Mouse (Mus musculus) small intestine, adult 2 months (tissue): Measurements from ENCODE around the gene Casc1. TPM values are rescaled to one million over a fixed set of nuclear protein-coding genes. Genes with fewer than 3 reads are reported as not detected.

Experiments used
- H3K27ac ChIP-seq: fragments of 200-500 bp; 2 replicates; pipeline ENCODE4 v1.5.1; 2012; ENCODE audit warnings: low read depth, low read length, control low read depth, inconsistent platforms; ENCODE audit not compliant: insufficient read depth
- H3K27me3 ChIP-seq: fragments of 200-500 bp; 2 replicates; pipeline ENCODE4 v1.6.1; 2012; ENCODE audit warnings: mild to moderate bottlenecking, moderate library complexity, low read length, inconsistent platforms; ENCODE audit not compliant: control insufficient read depth, insufficient read depth
- H3K36me3 ChIP-seq: fragments of 200-500 bp; 2 replicates; pipeline ENCODE4 v1.6.1; 2012; ENCODE audit warnings: mild to moderate bottlenecking, low read length, control low read depth, inconsistent platforms; ENCODE audit not compliant: control insufficient read depth, insufficient read depth
- H3K4me1 ChIP-seq: fragments of 200-500 bp; 2 replicates; pipeline ENCODE4 v1.6.1; 2012; ENCODE audit warnings: low read length, inconsistent platforms, mixed read lengths; ENCODE audit not compliant: control insufficient read depth, insufficient read depth, insufficient read length
- H3K4me3 ChIP-seq: fragments of 200-500 bp; 2 replicates; pipeline ENCODE4 v1.5.1; 2012; ENCODE audit warnings: low read depth, mild to moderate bottlenecking, control low read depth, inconsistent platforms, low read length, moderate library complexity
- CTCF ChIP-seq: fragments of 200-500 bp; IDR thresholded peaks from 2 replicates; pipeline ENCODE4 v1.5.1; 2012; ENCODE audit warnings: low read depth, mild to moderate bottlenecking, control low read depth, inconsistent platforms, low read length, moderate library complexity, mixed read lengths; ENCODE audit not compliant: insufficient replicate concordance, insufficient read length; ENCODE audit errors: extremely low read depth
- POLR2A ChIP-seq: fragments of 200-500 bp; IDR thresholded peaks from 2 replicates; pipeline ENCODE4 v1.6.1; 2012; ENCODE audit warnings: low read depth, mild to moderate bottlenecking, control low read depth, inconsistent platforms, low read length, moderate library complexity
- WGBS: fragments of 180-500 bp; shearing (Covaris S2); methylation state at CpG from one replicate; pipeline ENCODE4 v1.1.7; 2018; 5-methylcytosine and 5-hydroxymethylcytosine counted together
- polyA plus RNA-seq: library from polyadenylated mRNA; depleted of rRNA; stranded (reverse); fragments of >200 nt; gene quantifications from 2 replicates; pipeline ENCODE4 v1.2.3, GENCODE M21; 2012

The Casc1 gene
- polyA plus RNA-seq, 1 experiment = 0.15 TPM

DNA sequence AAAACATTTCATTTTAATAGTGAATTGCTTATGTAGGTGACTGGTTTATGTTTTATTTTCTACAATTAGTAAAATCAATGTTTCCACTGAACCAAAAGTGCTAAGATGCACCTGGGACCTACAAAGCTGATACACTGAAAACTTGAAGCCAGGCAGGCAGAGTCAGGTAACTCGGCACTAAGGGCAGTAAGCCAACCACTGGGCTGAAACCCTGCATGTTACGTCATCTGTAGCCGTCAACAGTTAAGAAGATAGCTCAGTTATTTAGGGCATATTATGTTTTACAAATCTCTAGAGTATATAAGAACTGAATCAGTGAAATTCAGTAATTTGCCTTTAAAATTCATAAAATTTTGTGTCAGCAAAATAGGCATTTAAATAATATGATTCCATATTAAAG lies 15.5 kb upstream of the Casc1 start:
- H3K36me3 ChIP-seq = peaks cover 25% of the 10 kb centered on the region
- TF ChIP-seq POLR2A (no peak), CTCF (no peak)

DNA sequence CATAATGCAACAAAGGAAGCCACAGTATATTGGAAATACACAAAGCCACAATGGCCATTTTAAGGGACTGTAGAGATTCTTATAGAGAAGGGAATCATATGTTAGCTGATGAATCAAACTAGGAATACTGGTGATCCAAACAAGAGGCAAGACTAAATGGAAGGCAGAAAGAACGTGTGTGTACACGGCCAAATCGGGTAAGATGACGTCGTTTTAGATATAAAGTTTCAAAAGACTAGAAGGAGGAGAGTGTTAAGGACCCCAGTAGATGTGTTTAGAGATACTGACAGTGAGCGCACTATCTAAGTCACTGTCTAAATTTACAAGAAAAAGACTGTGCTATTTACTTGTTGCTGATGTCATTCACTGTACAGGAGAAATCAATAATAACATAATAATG lies 13.4 kb upstream of the Casc1 start:
- Histone ChIP-seq H3K27me3 (no peaks in the 10 kb centered on the region), H3K4me3 (no peak overlapping the region), H3K36me3 (peaks cover 28% of the 10 kb centered on the region), H3K27ac (no peak overlapping the region), H3K4me1 (no peaks in the 10 kb centered on the region)
- TF ChIP-seq POLR2A (no peak), CTCF (no peak)
- 96% methylated on average over 6 of the region's 6 CpGs for WGBS

More for the DNA sequence above, 15.5 kb upstream of the Casc1 start:
- no peak overlapping the region for H3K4me3 ChIP-seq
- no peaks in the 10 kb centered on the region for H3K27me3 ChIP-seq
- 82% methylated on average over 3 of the region's 3 CpGs for WGBS
- no peaks in the 10 kb centered on the region for H3K4me1 ChIP-seq
- no peak overlapping the region for H3K27ac ChIP-seq

DNA sequence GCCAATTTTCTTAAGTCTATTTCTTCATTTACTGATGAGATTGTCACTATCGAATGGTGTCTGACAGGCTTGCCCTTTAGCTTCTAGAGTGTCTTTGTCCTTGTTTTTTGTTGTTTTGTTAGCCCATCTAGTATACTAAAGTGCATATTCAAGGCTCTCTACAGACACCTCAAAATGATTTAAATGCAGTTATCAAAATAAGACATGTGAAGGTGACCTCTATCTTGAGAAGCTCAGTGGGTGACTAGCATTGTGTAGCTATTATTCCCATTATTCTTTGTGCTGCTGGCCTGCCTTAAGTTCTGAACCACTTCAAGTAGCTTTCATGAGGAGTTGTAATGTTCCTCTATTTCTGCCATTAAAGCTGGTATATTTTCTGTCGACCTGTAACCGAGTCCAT lies 5.0 kb upstream of the Casc1 start:
- Histone ChIP-seq H3K4me1 (peaks cover 3% of the 10 kb centered on the region; the same call in 1 of the 2 replicates), H3K27ac (no peak overlapping the region), H3K4me3 (no peak overlapping the region), H3K27me3 (no peaks in the 10 kb centered on the region), H3K36me3 (peaks cover 29% of the 10 kb centered on the region)
- 86% methylated on average over 3 of the region's 3 CpGs for WGBS
- TF ChIP-seq CTCF = no peak
- no peak for TF ChIP-seq POLR2A

DNA sequence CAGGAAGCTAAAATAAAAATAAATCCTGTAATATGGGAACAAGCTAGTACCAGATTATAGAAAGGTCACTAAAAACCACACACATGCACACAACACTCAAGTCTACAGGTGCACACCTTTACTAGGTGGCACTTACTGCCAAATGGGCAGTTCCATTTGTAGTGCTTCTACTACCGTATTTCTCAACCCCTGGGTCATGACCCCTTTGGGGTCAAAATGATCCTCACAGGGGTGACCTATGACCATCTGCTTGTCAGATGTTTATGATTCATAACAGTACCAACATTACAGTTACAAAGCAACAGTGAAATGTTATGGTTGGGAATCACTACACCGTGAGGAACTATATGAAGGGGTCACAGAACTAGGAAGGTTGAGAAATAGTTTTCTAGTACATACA lies 3.1 kb upstream of the Casc1 start:
- no peak overlapping the region for H3K4me3 ChIP-seq
- WGBS = 88% methylated on average over 2 of the region's 2 CpGs
- no peak overlapping the region for H3K27ac ChIP-seq
- TF ChIP-seq POLR2A (no peak), CTCF (no peak)
- H3K4me1 ChIP-seq = peaks cover 3% of the 10 kb centered on the region; the same call in 1 of the 2 replicates
- no peaks in the 10 kb centered on the region for H3K27me3 ChIP-seq
- H3K36me3 ChIP-seq = peaks cover 20% of the 10 kb centered on the region

DNA sequence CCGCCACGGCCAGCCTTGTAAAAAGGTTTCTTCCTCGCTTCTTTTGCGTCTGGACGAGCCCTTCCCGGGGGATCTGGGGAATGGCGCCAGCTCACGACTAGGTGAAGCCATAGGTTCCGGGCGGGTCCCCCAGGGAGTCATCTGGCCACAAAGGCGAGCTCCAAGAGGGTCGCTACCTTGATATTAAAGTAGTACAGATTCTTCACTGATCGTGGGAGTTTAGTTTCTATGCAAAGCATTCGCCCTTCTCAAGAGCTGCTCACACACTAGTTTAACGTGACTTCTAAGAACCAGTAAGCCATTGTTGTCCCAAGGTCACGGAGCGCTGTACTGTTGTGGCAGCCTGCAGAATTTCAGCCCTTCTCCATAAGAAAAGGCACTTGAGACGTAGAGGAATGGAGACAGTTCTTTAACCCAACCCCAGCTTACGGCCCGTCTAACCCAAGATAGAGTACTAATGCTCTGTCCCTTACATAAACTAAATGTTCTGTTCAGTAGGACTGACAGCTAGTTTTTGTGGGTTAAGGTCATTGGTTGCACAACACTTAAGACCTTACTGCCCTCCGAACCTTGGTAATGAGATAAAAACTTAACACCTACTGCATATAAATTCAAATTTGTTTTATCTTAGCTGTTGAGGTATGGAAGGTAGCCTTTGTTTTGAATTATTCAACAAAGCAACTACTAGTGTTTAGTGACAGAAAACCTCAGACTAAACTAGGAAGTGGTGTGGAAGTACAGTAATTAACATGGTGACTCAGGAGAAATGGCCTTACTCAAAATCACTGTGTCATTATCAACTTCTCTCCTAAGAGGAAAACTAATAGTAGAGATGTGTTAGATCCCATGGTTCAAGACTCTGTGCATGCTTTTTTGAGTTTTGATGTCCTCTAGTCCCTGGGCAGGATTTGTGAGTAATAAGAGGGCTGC lies 836 bp upstream of the Casc1 start:
- Histone ChIP-seq H3K4me1 (peaks cover 3% of the 10 kb centered on the region; the same call in 1 of the 2 replicates), H3K27me3 (no peaks in the 10 kb centered on the region), H3K4me3 (peak overlapping the region; percentile 77), H3K27ac (peak overlapping the region; percentile 82), H3K36me3 (peaks cover 10% of the 10 kb centered on the region)
- under 1% methylated on average over 21 of the region's 21 CpGs for WGBS
- TF ChIP-seq CTCF (no peak), POLR2A (no peak)

DNA sequence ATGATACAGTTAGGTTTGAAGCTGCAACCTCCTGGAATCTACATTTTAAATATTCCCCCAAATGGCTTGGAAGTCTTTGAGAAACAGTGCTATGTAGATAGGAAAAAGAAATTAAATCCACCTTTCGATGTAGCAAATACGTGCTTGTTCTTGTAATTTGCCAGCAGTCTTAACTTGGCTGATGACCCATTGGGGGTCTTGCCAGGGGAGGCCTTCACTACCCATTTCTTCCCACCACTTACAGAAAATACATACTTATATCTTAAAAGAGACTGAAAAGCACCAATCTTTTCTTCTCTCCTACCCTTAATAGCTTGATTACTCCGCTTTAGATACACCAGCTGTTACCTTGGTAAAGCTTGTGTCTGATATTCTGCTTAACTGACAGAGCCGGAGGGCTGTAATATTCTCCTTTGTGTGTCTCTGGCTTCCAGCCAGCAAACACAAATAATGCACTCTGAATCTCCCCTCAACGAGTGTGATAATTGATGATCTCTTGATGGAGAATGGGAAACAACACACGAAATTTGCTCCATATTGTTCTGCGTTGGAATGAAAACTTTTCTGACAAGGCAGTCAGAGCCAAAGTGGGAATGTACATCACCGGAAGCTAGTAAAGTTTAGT lies 637 bp downstream of the Casc1 start:
- H3K27ac ChIP-seq = no peak overlapping the region; the same call in 1 of the 2 replicates
- TF ChIP-seq CTCF = no peak
- TF ChIP-seq POLR2A = no peak
- WGBS = 25% methylated on average over 8 of the region's 8 CpGs

DNA sequence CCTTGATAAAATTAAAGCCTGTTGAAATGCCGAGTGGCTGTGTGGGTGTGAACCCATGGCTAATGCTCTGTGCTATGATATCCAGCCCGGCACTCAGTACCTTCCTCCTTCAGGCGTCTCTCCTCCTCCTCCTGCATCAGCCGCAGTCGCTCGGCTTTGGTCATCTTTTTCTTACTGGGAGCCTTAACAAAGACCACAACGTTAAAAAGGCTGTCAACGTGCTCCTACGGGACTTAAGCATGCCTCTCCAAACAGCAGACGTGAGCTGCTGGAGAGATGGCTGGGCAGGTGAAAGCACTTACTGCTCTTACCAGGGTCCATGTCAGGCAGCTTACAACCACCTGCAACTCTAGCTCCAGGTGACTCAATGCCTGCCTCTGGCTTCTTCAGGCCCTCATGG lies 5.7 kb downstream of the Casc1 start:
- TF ChIP-seq POLR2A (no peak), CTCF (no peak)
- Histone ChIP-seq H3K27me3 (no peaks in the 10 kb centered on the region), H3K4me3 (no peak overlapping the region), H3K27ac (no peak overlapping the region), H3K4me1 (no peaks in the 10 kb centered on the region), H3K36me3 (no peaks in the 10 kb centered on the region)
- 81% methylated on average over 10 of the region's 10 CpGs for WGBS

More for the DNA sequence above, 637 bp downstream of the Casc1 start:
- Histone ChIP-seq H3K36me3 (0 out of 2 replicates have a peak, but pooled peaks cover 3% of the 10 kb centered on the region), H3K27me3 (no peaks in the 10 kb centered on the region), H3K4me1 (peaks cover 3% of the 10 kb centered on the region; the same call in 1 of the 2 replicates), H3K4me3 (peak overlapping the region; percentile 63)
